Mouse (Mus musculus) limb, embryonic 13.5 days (tissue): Measurements from ENCODE around the gene Cel. TPM values are rescaled to one million over a fixed set of nuclear protein-coding genes. Genes with fewer than 3 reads are reported as not detected.

Experiments used
- ATAC-seq: fragments of 200-750 bp; cut with Nextera tagmentation; 2 replicates; pipeline ENCODE4 v1.8.0; 2017; ENCODE audit warnings: low read depth, moderate number of reproducible peaks, moderate TSS enrichment; ENCODE audit not compliant: low FRiP score
- H3K27ac ChIP-seq: fragments of 300-500 bp; sonication (generic); 2 replicates; pipeline ENCODE4 v1.5.1; 2015; ENCODE audit warnings: inconsistent platforms, mild to moderate bottlenecking, moderate library complexity
- H3K27me3 ChIP-seq: fragments of 300-500 bp; sonication (generic); 2 replicates; pipeline ENCODE4 v1.6.1; 2015; ENCODE audit warnings: mild to moderate bottlenecking, inconsistent platforms
- H3K36me3 ChIP-seq: fragments of 300-500 bp; sonication (generic); 2 replicates; pipeline ENCODE4 v1.6.1; 2015; ENCODE audit warnings: inconsistent platforms, mild to moderate bottlenecking, moderate library complexity
- H3K4me1 ChIP-seq: fragments of 300-500 bp; sonication (generic); 2 replicates; pipeline ENCODE4 v1.6.1; 2015; ENCODE audit warnings: inconsistent platforms
- H3K4me2 ChIP-seq: fragments of 300-500 bp; sonication (generic); replicated peaks from 2 replicates; pipeline ENCODE4 v1.6.1; 2015; ENCODE audit warnings: inconsistent platforms, mild to moderate bottlenecking, moderate library complexity
- H3K4me3 ChIP-seq: fragments of 300-500 bp; sonication (generic); 2 replicates; pipeline ENCODE4 v1.5.1; 2015; ENCODE audit warnings: moderate library complexity, mild to moderate bottlenecking, inconsistent platforms
- H3K9ac ChIP-seq: fragments of 300-500 bp; sonication (generic); 2 replicates; pipeline ENCODE4 v1.6.1; 2015; ENCODE audit warnings: mild to moderate bottlenecking, inconsistent platforms
- H3K9me3 ChIP-seq: fragments of 300-500 bp; sonication (generic); 2 replicates; pipeline ENCODE4 v1.6.1; 2016; ENCODE audit warnings: inconsistent platforms
- WGBS: fragments of 180-500 bp; shearing (Covaris S2); methylation state at CpG from one replicate; pipeline ENCODE4 v1.1.7; 2015; 5-methylcytosine and 5-hydroxymethylcytosine counted together
- polyA plus RNA-seq: library from polyadenylated mRNA; unstranded; fragments of >200 nt; fragmentation: Nextera tagmentation; extraction: Ambion mirVana; gene quantifications from 2 replicates; pipeline ENCODE4 v1.2.1, GENCODE M21; 2015

Gene Cel
- polyA plus RNA-seq, 1 experiment from 2014 or later: 0.11 TPM

DNA sequence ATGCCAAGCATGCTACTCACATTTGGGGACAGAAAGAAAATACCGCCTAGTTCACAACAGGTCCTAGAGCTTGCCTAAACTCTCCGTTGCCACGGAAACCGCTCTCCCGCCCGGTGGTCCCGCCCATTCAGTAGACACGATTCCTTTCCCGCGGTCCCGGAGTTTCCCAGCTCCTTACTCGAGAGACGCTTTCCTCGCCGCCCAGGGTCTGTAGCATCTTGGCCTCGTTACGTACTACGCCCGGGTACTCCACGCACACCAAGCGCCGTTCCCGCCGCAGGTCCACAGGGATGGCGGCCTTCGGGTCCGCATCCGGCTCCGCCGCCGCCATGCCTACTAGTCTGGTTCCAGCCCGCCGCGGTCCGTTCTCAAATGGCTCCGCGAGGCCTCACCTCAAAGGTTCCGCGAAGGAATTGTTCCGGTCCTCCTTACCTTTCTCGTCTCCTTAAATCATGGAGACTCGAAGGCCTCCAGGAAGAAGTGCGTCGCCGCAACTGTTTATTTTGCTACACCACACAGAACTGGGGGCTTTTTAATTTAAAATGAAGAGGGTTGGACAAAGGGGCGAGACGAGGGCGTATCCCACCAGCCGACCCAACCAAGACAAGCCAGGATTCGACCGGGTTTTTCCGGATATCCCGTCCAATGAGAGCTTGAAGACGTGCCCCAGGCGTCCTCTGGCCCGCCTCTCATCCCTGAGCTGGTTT, 19.6 kb upstream of the Cel start:
- H3K4me1 ChIP-seq: peaks cover 15% of the 10 kb centered on the region
- no peaks in the 10 kb centered on the region for H3K27me3 ChIP-seq
- H3K4me3 ChIP-seq: peak overlapping the region; percentile 71
- H3K36me3 ChIP-seq: peaks cover 30% of the 10 kb centered on the region
- peak overlapping the region; percentile 77 for H3K9ac ChIP-seq
- no peaks in the 10 kb centered on the region for H3K9me3 ChIP-seq
- under 1% methylated on average over 56 of the region's 56 CpGs for WGBS
- H3K4me2 ChIP-seq: peak overlapping the region; percentile 76
- ATAC-seq: peak; percentile 94
- peak overlapping the region; percentile 89 for H3K27ac ChIP-seq

- 74% methylated on average over 5 of the region's 5 CpGs for WGBS
- peaks cover 8% of the 10 kb centered on the region for H3K4me1 ChIP-seq
- no peak overlapping the region for H3K9ac ChIP-seq
- H3K4me2 ChIP-seq: no peak overlapping the region
- H3K9me3 ChIP-seq: no peaks in the 10 kb centered on the region
- H3K27ac ChIP-seq: no peak overlapping the region
- H3K4me3 ChIP-seq: no peak overlapping the region
- H3K27me3 ChIP-seq: no peaks in the 10 kb centered on the region
- peaks cover 76% of the 10 kb centered on the region for H3K36me3 ChIP-seq
- no peak for ATAC-seq
Measured at GRCm38 (mm10) chr2:28578003-28578402, 14.8 kb upstream of the Cel start.

GRCm38 (mm10) chr2:28576815-28577214, 13.6 kb upstream of the Cel start:
- H3K36me3 ChIP-seq: peaks cover 88% of the 10 kb centered on the region

GRCm38 (mm10) chr2:28575341-28575740, 12.1 kb upstream of the Cel start:
- Histone ChIP-seq H3K36me3 (peaks cover 94% of the 10 kb centered on the region), H3K4me1 (no peaks in the 10 kb centered on the region), H3K27ac (no peak overlapping the region), H3K4me2 (no peak overlapping the region), H3K4me3 (no peak overlapping the region), H3K27me3 (no peaks in the 10 kb centered on the region), H3K9ac (no peak overlapping the region), H3K9me3 (no peaks in the 10 kb centered on the region)
- no peak for ATAC-seq
- whole genome bisulfite sequencing: 85% methylated on average over 4 of the region's 4 CpGs

More at GRCm38 (mm10) chr2:28576815-28577214, 13.6 kb upstream of the Cel start:
- ATAC-seq: no peak
- Histone ChIP-seq H3K4me1 (peaks cover 2% of the 10 kb centered on the region), H3K4me2 (no peak overlapping the region), H3K9ac (no peak overlapping the region), H3K27me3 (no peaks in the 10 kb centered on the region), H3K27ac (no peak overlapping the region), H3K9me3 (no peaks in the 10 kb centered on the region), H3K4me3 (no peak overlapping the region)
- 91% methylated on average over 3 of the region's 3 CpGs for WGBS

DNA sequence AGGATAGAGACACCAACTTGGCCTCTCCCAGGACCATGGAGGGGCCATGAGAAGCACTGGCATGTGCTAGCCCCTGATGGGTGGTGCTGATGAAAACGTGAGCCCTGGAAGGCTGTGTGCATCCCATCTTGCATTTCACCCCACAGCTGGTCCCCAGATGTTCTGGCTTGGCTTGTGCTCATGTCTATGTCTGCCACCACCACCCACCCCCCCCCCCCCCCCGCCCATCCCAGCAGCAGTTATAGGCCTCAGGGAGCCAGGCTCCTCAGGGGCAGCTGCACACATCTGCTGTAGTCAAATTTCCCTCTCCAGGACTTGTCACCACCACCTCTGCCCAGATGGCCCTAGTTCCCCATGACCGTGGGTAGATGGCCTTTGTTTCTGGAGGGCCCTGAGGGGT, 6.7 kb upstream of the Cel start:
- peak overlapping the region; percentile 61 for H3K27ac ChIP-seq
- WGBS: 22% methylated on average over 2 of the region's 3 CpGs
- peak; percentile 52 for ATAC-seq

DNA sequence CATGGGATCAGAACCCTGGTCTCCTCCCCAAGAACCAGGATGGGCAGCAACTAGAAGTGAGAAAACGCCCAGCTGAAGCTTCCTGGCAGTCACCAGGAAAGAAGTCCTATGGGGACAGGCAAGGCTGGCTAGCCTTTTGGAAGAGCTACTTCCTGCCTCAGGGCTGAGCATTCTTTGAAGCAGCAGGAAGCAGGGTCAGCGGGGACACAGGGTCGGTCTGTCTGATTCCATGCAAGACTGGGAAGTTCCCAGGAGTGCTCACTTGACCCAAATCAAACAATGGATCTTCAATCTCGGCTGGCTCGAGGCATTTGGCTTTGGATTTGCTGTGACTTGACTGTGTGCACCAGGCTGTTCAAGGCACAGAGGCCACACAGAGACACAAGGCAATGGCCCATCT, 3.3 kb upstream of the Cel start:
- H3K9ac ChIP-seq: no peak overlapping the region
- ATAC-seq: no peak
- H3K27ac ChIP-seq: no peak overlapping the region
- H3K4me1 ChIP-seq: peaks cover 17% of the 10 kb centered on the region
- 70% methylated on average over 5 of the region's 5 CpGs for WGBS
- H3K27me3 ChIP-seq: no peaks in the 10 kb centered on the region
- H3K36me3 ChIP-seq: peaks cover 66% of the 10 kb centered on the region
- H3K4me3 ChIP-seq: no peak overlapping the region
- no peak overlapping the region for H3K4me2 ChIP-seq
- H3K9me3 ChIP-seq: no peaks in the 10 kb centered on the region

More for the DNA sequence above, 6.7 kb upstream of the Cel start:
- H3K27me3 ChIP-seq: no peaks in the 10 kb centered on the region
- H3K9me3 ChIP-seq: no peaks in the 10 kb centered on the region
- H3K9ac ChIP-seq: no peak overlapping the region
- H3K4me1 ChIP-seq: peaks cover 7% of the 10 kb centered on the region
- H3K36me3 ChIP-seq: peaks cover 98% of the 10 kb centered on the region
- H3K4me3 ChIP-seq: no peak overlapping the region
- no peak overlapping the region for H3K4me2 ChIP-seq

GRCm38 (mm10) chr2:28564380-28564779, 1.2 kb upstream of the Cel start:
- Histone ChIP-seq H3K9me3 (no peaks in the 10 kb centered on the region), H3K4me1 (peaks cover 12% of the 10 kb centered on the region), H3K27ac (no peak overlapping the region), H3K4me2 (no peak overlapping the region), H3K4me3 (no peak overlapping the region), H3K9ac (no peak overlapping the region), H3K27me3 (no peaks in the 10 kb centered on the region), H3K36me3 (peaks cover 45% of the 10 kb centered on the region)
- 89% methylated on average over 4 of the region's 4 CpGs for WGBS
- ATAC-seq: no peak

- Histone ChIP-seq H3K36me3 (peaks cover 40% of the 10 kb centered on the region), H3K27ac (no peak overlapping the region)
- ATAC-seq: no peak
Measured at GRCm38 (mm10) chr2:28563830-28564229, 627 bp upstream of the Cel start.

DNA sequence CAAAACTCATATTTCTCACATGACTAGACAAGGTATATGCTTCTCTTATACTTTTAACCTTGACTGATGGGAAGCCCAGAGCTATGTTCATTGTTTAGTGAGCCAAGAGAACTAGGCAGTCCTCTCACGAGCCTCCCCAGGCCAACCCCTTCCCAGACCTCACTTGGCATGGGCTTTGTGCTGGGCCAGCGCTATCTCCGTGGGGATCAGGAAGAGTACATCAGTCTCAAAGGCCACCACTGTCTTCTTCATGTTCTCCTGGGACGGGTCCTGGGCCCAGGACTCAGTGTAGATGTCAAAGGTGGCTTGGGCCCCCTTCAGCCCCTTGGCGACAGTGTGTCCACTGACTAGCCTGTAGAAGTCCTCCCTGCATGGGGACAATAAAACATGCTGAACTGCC, 5.8 kb downstream of the Cel start:
- Histone ChIP-seq H3K4me1 (0 out of 2 replicates have a peak, but pooled peaks cover 1% of the 10 kb centered on the region), H3K9ac (no peak overlapping the region), H3K27me3 (no peaks in the 10 kb centered on the region), H3K9me3 (no peaks in the 10 kb centered on the region), H3K4me2 (no peak overlapping the region), H3K27ac (no peak overlapping the region), H3K4me3 (no peak overlapping the region), H3K36me3 (peaks cover 26% of the 10 kb centered on the region)
- 92% methylated on average over 5 of the region's 5 CpGs for WGBS
- ATAC-seq: no peak

More at GRCm38 (mm10) chr2:28563830-28564229, 627 bp upstream of the Cel start:
- Histone ChIP-seq H3K4me3 (no peak overlapping the region), H3K4me1 (0 out of 2 replicates have a peak, but pooled peaks cover 10% of the 10 kb centered on the region), H3K4me2 (no peak overlapping the region), H3K9me3 (no peaks in the 10 kb centered on the region), H3K9ac (no peak overlapping the region), H3K27me3 (no peaks in the 10 kb centered on the region)

GRCm38 (mm10) chr2:28552301-28552700, 10.9 kb downstream of the Cel start:
- no peak overlapping the region for H3K4me3 ChIP-seq
- 93% methylated on average over 5 of the region's 5 CpGs for WGBS
- H3K36me3 ChIP-seq: peaks cover 75% of the 10 kb centered on the region
- no peaks in the 10 kb centered on the region for H3K27me3 ChIP-seq
- H3K4me2 ChIP-seq: no peak overlapping the region
- no peak overlapping the region for H3K27ac ChIP-seq
- H3K9ac ChIP-seq: no peak overlapping the region
- no peaks in the 10 kb centered on the region for H3K4me1 ChIP-seq
- H3K9me3 ChIP-seq: no peaks in the 10 kb centered on the region
- ATAC-seq: no peak

DNA sequence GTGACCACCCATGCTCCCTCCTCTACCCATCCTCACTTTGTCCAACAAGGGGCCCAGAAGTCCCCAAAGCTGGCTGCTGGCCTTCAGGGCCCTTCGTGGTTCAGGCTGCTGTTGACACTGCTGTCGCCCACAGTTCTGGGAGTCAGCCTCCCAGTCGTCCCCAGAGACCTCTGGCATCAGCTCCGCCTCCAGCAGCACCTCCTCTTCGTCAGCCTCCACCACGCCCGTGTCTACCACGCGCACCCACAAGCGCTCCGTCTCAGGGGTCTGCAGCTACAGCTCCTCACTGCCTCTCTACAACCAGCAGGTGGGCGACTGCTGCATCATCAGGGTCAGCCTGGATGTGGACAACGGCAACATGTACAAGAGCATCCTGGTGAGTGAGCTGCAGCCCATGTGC, 14.0 kb downstream of the Cel start:
- peaks cover 95% of the 10 kb centered on the region for H3K36me3 ChIP-seq
- no peak overlapping the region for H3K9ac ChIP-seq
- no peak overlapping the region for H3K27ac ChIP-seq
- no peak overlapping the region for H3K4me3 ChIP-seq
- no peaks in the 10 kb centered on the region for H3K9me3 ChIP-seq
- H3K4me1 ChIP-seq: no peaks in the 10 kb centered on the region
- H3K27me3 ChIP-seq: no peaks in the 10 kb centered on the region
- no peak for ATAC-seq
- H3K4me2 ChIP-seq: no peak overlapping the region
- WGBS: 91% methylated on average over 13 of the region's 13 CpGs

GRCm38 (mm10) chr2:28547237-28548172, 15.7 kb downstream of the Cel start:
- Histone ChIP-seq H3K4me2 (no peak overlapping the region), H3K4me3 (no peak overlapping the region), H3K36me3 (peaks cover 95% of the 10 kb centered on the region), H3K27me3 (no peaks in the 10 kb centered on the region), H3K9me3 (no peaks in the 10 kb centered on the region), H3K27ac (no peak overlapping the region), H3K9ac (no peak overlapping the region), H3K4me1 (no peaks in the 10 kb centered on the region)
- 51% methylated on average over 11 of the region's 11 CpGs for WGBS
- ATAC-seq: no peak
